Mouse (Mus musculus) neural tube, embryonic 14.5 days (tissue): ENCODE measurements around the gene Myo1g. TPM values are rescaled to one million over a fixed set of nuclear protein-coding genes. Genes with fewer than 3 reads are reported as not detected.
"Not testable (repeated sequence)": the region's sequence is repeated elsewhere in the genome, so short reads cannot be mapped to it uniquely, and the experiment has no call there.

ENCODE experiments used
- ATAC-seq: fragments of 200-750 bp; cut with Nextera tagmentation; 2 replicates; pipeline ENCODE4 v1.8.0; 2017; ENCODE audit warnings: low read depth, mild to moderate bottlenecking, moderate TSS enrichment, moderate library complexity
- H3K27ac ChIP-seq: fragments of 300-500 bp; sonication (generic); 2 replicates; pipeline ENCODE4 v1.5.1; 2014; ENCODE audit warnings: low read depth, mild to moderate bottlenecking, control low read depth, low read length, moderate library complexity, mixed read lengths
- H3K27me3 ChIP-seq: fragments of 300-500 bp; sonication (generic); 2 replicates; pipeline ENCODE4 v1.6.1; 2014; ENCODE audit warnings: low read length; ENCODE audit not compliant: control insufficient read depth, insufficient read depth
- H3K36me3 ChIP-seq: fragments of 300-500 bp; sonication (generic); 2 replicates; pipeline ENCODE4 v1.6.1; 2014; ENCODE audit warnings: low read length, mixed read lengths; ENCODE audit not compliant: control insufficient read depth, insufficient read depth
- H3K4me1 ChIP-seq: fragments of 300-500 bp; sonication (generic); 2 replicates; pipeline ENCODE4 v1.6.1; 2014; ENCODE audit warnings: low read length; ENCODE audit not compliant: control insufficient read depth, insufficient read depth
- H3K4me2 ChIP-seq: fragments of 300-500 bp; sonication (generic); 2 replicates; pipeline ENCODE4 v1.6.1; 2014; ENCODE audit warnings: mild to moderate bottlenecking, low read depth, low read length, control low read depth
- H3K4me3 ChIP-seq: fragments of 300-500 bp; sonication (generic); 2 replicates; pipeline ENCODE4 v1.5.1; 2014; ENCODE audit warnings: low read depth, low read length, control low read depth, mixed read lengths
- H3K9ac ChIP-seq: fragments of 300-500 bp; sonication (generic); replicated peaks from 2 replicates; pipeline ENCODE4 v1.6.1; 2014; ENCODE audit warnings: low read depth, mild to moderate bottlenecking, control low read depth, low read length, mixed read lengths
- H3K9me3 ChIP-seq: fragments of 300-500 bp; sonication (generic); 2 replicates; pipeline ENCODE4 v1.6.1; 2016; ENCODE audit warnings: low read length; ENCODE audit not compliant: control insufficient read depth
- WGBS: fragments of 180-500 bp; shearing (Covaris S2); extraction: QIAGEN DNeasy Blood & Tissue Kit; methylation state at CpG from one replicate; pipeline ENCODE4 v1.1.7; 2014; 5-methylcytosine and 5-hydroxymethylcytosine counted together
- polyA plus RNA-seq: library from polyadenylated mRNA; unstranded; fragments of >200 nt; fragmentation: Nextera tagmentation; extraction: Ambion mirVana; gene quantifications from 2 replicates; pipeline ENCODE4 v1.2.1, GENCODE M21; 2014

Myo1g gene
- polyA plus RNA-seq, 1 experiment from 2014 or later: 0.16 TPM

- Histone ChIP-seq H3K36me3 (no peaks in the 10 kb centered on the region), H3K4me1 (peaks cover 12% of the 10 kb centered on the region), H3K27me3 (no peaks in the 10 kb centered on the region), H3K9me3 (no peaks in the 10 kb centered on the region), H3K27ac (peak overlapping the region; percentile 86), H3K4me3 (peak overlapping the region; percentile 81), H3K4me2 (peak overlapping the region; percentile 50), H3K9ac (peak overlapping the region; percentile 81)
- WGBS: 16% methylated on average over 3 of the region's 3 CpGs
- ATAC-seq: no peak
These were observed 25.1 kb upstream of the Myo1g start for GRCm38 (mm10) chr11:6545857-6546192.

DNA sequence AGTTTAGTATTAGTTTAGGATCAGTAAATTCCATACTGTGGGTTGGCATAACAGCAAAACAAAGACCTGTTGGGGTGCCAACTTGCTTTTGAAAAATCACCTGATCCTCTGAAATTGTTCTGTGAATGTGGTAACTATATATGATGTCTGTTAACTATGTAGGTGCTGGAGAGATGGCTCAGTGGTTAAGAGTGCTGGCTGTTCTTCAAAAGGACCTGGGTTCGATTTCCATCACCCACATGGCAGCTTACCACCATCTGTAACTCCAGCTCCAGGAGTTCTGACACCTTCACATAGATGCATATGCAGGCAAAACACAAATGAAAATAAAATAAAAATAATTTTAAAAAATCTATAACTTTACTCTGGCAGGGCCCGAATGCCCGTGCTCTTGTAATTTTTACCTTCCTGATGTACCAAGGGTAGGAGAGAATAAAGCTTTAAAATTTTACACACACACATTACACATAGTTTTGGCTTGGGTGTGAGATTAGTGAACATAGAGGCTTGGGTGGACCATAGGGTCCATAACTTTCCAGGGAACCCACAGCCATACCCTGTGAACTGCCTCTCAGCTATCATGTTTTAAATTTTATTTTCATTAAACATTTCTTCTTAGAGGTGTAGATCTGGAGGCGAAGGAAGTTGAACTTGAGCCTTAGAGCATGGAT lies 24.6 kb upstream of the Myo1g start:
- no peaks in the 10 kb centered on the region for H3K36me3 ChIP-seq
- no peak overlapping the region; the same call in 1 of the 2 replicates for H3K27ac ChIP-seq
- H3K4me2 ChIP-seq: peak overlapping the region; percentile 50; the same call in 1 of the 2 replicates
- peaks cover 12% of the 10 kb centered on the region for H3K4me1 ChIP-seq
- H3K4me3 ChIP-seq: no peak overlapping the region; the same call in 1 of the 2 replicates
- no peaks in the 10 kb centered on the region for H3K9me3 ChIP-seq
- WGBS: 98% methylated on average over 4 of the region's 4 CpGs
- H3K27me3 ChIP-seq: no peaks in the 10 kb centered on the region
- no peak overlapping the region for H3K9ac ChIP-seq
- no peak for ATAC-seq

DNA sequence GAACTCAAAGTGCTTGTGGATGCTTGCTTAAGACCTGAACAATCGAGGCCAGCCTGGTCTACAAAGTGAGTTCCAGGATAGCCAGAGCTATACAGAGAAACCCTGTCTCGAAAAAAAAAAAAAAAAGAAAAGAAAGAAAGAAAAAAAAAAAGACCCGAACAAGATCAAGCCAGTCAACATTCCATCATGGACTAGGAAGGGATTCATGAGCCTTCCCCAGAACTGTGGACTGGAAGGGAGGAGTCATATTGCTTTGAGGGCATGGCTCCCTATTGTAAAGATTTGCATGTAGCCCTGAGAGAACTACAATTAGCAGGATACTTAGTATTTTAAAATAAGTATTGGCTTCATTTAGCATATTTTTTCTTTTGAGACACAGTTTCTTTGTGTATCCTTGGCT lies 23.9 kb upstream of the Myo1g start:
- no peaks in the 10 kb centered on the region for H3K27me3 ChIP-seq
- no peak for ATAC-seq
- H3K36me3 ChIP-seq: no peaks in the 10 kb centered on the region
- no peak overlapping the region for H3K4me2 ChIP-seq
- H3K4me3 ChIP-seq: no peak overlapping the region
- no peak overlapping the region for H3K9ac ChIP-seq
- H3K27ac ChIP-seq: no peak overlapping the region
- WGBS: 95% methylated on average over 3 of the region's 3 CpGs
- peaks cover 12% of the 10 kb centered on the region for H3K4me1 ChIP-seq
- no peaks in the 10 kb centered on the region for H3K9me3 ChIP-seq

GRCm38 (mm10) chr11:6530746-6531145 lies 10.0 kb upstream of the Myo1g start:
- no peak overlapping the region for H3K27ac ChIP-seq
- H3K36me3 ChIP-seq: no peaks in the 10 kb centered on the region
- peaks cover 11% of the 10 kb centered on the region; the same call in 1 of the 2 replicates for H3K4me1 ChIP-seq
- no peak overlapping the region for H3K9ac ChIP-seq
- ATAC-seq: no peak
- no peaks in the 10 kb centered on the region for H3K27me3 ChIP-seq
- H3K4me2 ChIP-seq: no peak overlapping the region
- no peaks in the 10 kb centered on the region for H3K9me3 ChIP-seq
- H3K4me3 ChIP-seq: no peak overlapping the region
- WGBS: 89% methylated on average over 3 of the region's 3 CpGs

DNA sequence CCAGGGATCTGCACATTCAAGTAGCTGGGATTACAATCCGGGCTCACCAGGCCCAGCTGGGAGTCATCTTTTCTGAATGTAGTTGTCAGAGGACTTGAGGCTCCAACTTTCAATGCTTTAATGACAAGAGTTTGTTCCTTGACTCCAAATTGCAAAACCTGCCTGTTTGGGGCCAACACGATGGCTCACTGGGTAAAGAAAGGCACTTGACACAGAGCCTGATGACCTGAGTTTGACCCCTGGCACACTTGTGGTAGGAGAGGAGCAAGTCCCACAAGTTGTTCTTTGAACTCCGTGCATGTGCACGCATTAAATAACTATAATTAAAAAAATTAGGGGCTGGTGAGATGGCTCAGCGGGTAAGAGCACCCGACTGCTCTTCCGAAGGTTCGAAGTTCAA lies 9.2 kb upstream of the Myo1g start:
- H3K9ac ChIP-seq: no peak overlapping the region
- H3K4me2 ChIP-seq: no peak overlapping the region
- peaks cover 11% of the 10 kb centered on the region; the same call in 1 of the 2 replicates for H3K4me1 ChIP-seq
- WGBS: 91% methylated on average over 8 of the region's 8 CpGs
- no peak for ATAC-seq
- H3K27me3 ChIP-seq: no peaks in the 10 kb centered on the region
- peaks cover 6% of the 10 kb centered on the region for H3K36me3 ChIP-seq
- H3K9me3 ChIP-seq: no peaks in the 10 kb centered on the region
- H3K27ac ChIP-seq: no peak overlapping the region
- H3K4me3 ChIP-seq: no peak overlapping the region

DNA sequence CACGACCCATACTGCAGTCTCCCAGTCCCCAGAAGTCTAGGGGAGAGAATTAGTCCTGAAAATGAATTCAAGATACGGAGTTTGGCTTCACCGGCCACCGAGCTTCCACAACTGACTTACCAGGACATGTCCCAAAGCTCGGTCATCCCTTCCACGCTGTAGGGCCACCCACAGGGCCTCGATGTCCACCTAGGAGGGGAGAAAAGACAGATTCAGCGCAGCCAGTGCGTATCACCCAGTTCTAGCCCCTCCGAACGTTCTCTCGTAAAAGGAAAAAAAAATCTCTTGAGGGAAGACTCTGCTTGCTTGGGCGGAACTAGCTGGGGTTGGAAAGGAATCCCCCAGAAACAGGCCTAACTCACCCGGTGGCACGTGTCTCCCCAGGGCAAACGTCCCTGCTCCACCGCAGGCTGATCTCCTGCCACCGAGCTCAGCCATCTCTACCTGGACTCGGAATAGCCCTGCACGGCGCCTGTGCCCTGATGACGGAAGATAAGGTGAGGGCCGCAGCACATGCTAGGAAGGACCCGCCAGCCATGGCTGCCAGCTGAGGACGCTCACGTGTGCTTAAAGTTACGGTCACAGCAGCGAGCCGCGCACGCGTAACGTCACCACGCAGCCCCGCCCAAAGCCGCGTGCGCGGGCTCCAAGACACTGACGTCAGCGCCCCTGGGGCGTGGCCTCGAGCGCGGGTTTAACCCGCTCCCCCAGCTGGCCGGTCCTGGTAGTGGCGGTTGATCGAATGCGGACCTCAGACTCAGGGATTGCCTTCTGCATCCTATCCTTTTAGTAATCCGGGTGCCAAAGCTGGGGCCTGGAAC lies 7.6 kb upstream of the Myo1g start:
- Histone ChIP-seq H3K27ac (peak overlapping the region; percentile 72), H3K4me2 (peak overlapping the region; percentile 95), H3K4me1 (peaks cover 11% of the 10 kb centered on the region; the same call in 1 of the 2 replicates), H3K4me3 (peak overlapping the region; percentile 61), H3K36me3 (peaks cover 11% of the 10 kb centered on the region), H3K9me3 (no peaks in the 10 kb centered on the region), H3K9ac (peak overlapping the region; percentile 72), H3K27me3 (no peaks in the 10 kb centered on the region)
- peak; percentile 97 for ATAC-seq
- under 1% methylated on average over 51 of the region's 51 CpGs for WGBS

- no peaks in the 10 kb centered on the region for H3K27me3 ChIP-seq
- peaks cover 11% of the 10 kb centered on the region for H3K36me3 ChIP-seq
- peak; percentile 44 for ATAC-seq
- 27% methylated on average over 10 of the region's 10 CpGs for WGBS
- H3K9ac ChIP-seq: peak overlapping the region; percentile 72
- peak overlapping the region; percentile 72; the same call in 1 of the 2 replicates for H3K27ac ChIP-seq
- H3K9me3 ChIP-seq: no peaks in the 10 kb centered on the region
- peak overlapping the region; percentile 61 for H3K4me3 ChIP-seq
- peak overlapping the region; percentile 95 for H3K4me2 ChIP-seq
- H3K4me1 ChIP-seq: peaks cover 11% of the 10 kb centered on the region; the same call in 1 of the 2 replicates
These were observed 6.8 kb upstream of the Myo1g start for GRCm38 (mm10) chr11:6527256-6528185.

- Histone ChIP-seq H3K4me1 (peaks cover 11% of the 10 kb centered on the region; the same call in 1 of the 2 replicates), H3K36me3 (peaks cover 11% of the 10 kb centered on the region)
- not testable (repeated sequence) for H3K27ac ChIP-seq, H3K9ac ChIP-seq, ATAC-seq, H3K9me3 ChIP-seq, H3K27me3 ChIP-seq, H3K4me2 ChIP-seq, H3K4me3 ChIP-seq
- WGBS: 78% methylated on average over 12 of the region's 16 CpGs
These were observed 5.9 kb upstream of the Myo1g start for GRCm38 (mm10) chr11:6526526-6527255.
